Mouse (Mus musculus): ENCODE results near the gene Etv3.
"Not testable (repeated sequence)": the region's sequence is repeated elsewhere in the genome, so short reads cannot be mapped to it uniquely, and the experiment has no call there.

The Etv3 gene

GRCm38 (mm10) chr3:87525043-87525836 is at the start of gene Etv3:
Gene Etv3 (plus strand): TSS chr3:87525407.
- peak; percentile 93 for DNase-seq (ENCODE audit: low spot score)

- DNase-seq (ENCODE audit: low spot score) = not testable (repeated sequence)
Measured at GRCm38 (mm10) chr3:87477948-87478347, 47.3 kb upstream of the Etv3 start.

- not testable (repeated sequence) for DNase-seq (ENCODE audit: low spot score)
Measured at GRCm38 (mm10) chr3:87478596-87478995, 46.6 kb upstream of the Etv3 start.

- DNase-seq (ENCODE audit: low spot score) = not testable (repeated sequence)
Measured at GRCm38 (mm10) chr3:87479230-87479629, 46.0 kb upstream of the Etv3 start.

- DNase-seq (ENCODE audit: low spot score) = no peak
Measured at GRCm38 (mm10) chr3:87487392-87487791, 37.8 kb upstream of the Etv3 start.

- DNase-seq (ENCODE audit: low spot score) = no peak
Measured at GRCm38 (mm10) chr3:87487911-87488310, 37.3 kb upstream of the Etv3 start.

GRCm38 (mm10) chr3:87498266-87498665 is 26.9 kb upstream of the Etv3 start:
- no peak for DNase-seq (ENCODE audit: low spot score)

GRCm38 (mm10) chr3:87499072-87499471 is 26.1 kb upstream of the Etv3 start:
- DNase-seq (ENCODE audit: low spot score) = peak; percentile 90

- DNase-seq (ENCODE audit: low spot score) = no peak
Measured at GRCm38 (mm10) chr3:87500088-87501055, 24.8 kb upstream of the Etv3 start.

GRCm38 (mm10) chr3:87501151-87501550 is 24.1 kb upstream of the Etv3 start:
- no peak for DNase-seq (ENCODE audit: low spot score)

GRCm38 (mm10) chr3:87502771-87503170 is 22.4 kb upstream of the Etv3 start:
- DNase-seq (ENCODE audit: low spot score) = no peak

- peak; percentile 75 for DNase-seq (ENCODE audit: low spot score)
Measured at GRCm38 (mm10) chr3:87504330-87504729, 20.9 kb upstream of the Etv3 start.

- no peak for DNase-seq (ENCODE audit: low spot score)
Measured at GRCm38 (mm10) chr3:87504749-87505425, 20.3 kb upstream of the Etv3 start.

GRCm38 (mm10) chr3:87506456-87507416 is 18.5 kb upstream of the Etv3 start:
- no peak for DNase-seq (ENCODE audit: low spot score)

GRCm38 (mm10) chr3:87508205-87508901 is 16.9 kb upstream of the Etv3 start:
- DNase-seq (ENCODE audit: low spot score) = peak; percentile 95

- DNase-seq (ENCODE audit: low spot score) = no peak
Measured at GRCm38 (mm10) chr3:87509061-87509460, 16.1 kb upstream of the Etv3 start.

- DNase-seq (ENCODE audit: low spot score) = no peak
Measured at GRCm38 (mm10) chr3:87510832-87511231, 14.4 kb upstream of the Etv3 start.

- DNase-seq (ENCODE audit: low spot score) = no peak
Measured at GRCm38 (mm10) chr3:87511971-87512765, 13.0 kb upstream of the Etv3 start.

GRCm38 (mm10) chr3:87515567-87516081 is 9.6 kb upstream of the Etv3 start:
- no peak for DNase-seq (ENCODE audit: low spot score)
